Mouse (Mus musculus) forelimb bud, embryonic 11.5 days (tissue): ENCODE data around the gene Rtp2.
"Not testable (repeated sequence)": the region's sequence is repeated elsewhere in the genome, so short reads cannot be mapped to it uniquely, and the experiment has no call there.

Experiments used
- DNase-seq: peaks from one replicate; pipeline ENCODE4 v3.0.0-alpha.2; 2012; ENCODE audit warnings: low read depth, low spot score

The Rtp2 gene

GRCm38 (mm10) chr16:23952101-23952727, 20.0 kb upstream of the Rtp2 start:
- no peak for DNase-seq

- no peak for DNase-seq
Measured at GRCm38 (mm10) chr16:23947654-23948053, 15.5 kb upstream of the Rtp2 start.

GRCm38 (mm10) chr16:23944801-23945200, 12.6 kb upstream of the Rtp2 start:
- no peak for DNase-seq

DNA sequence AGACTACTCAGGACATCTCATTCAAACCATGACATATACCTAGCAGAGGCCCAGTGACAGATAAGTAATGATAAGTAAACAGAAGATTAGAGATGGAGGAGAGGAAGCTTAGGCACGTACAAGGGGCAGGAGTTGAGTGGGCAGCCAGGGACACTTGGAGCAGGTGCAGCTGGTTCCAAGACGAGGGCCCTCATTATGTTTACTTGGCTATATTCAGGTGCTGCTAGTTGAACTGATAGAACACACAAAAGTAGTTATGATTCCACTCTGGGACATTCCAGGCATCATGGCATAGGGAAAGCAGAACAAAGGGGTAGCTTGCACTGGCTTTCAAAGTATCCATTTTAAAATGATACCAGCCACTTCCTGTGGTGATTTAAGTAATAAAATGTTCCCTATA, 2.2 kb upstream of the Rtp2 start:
- DNase-seq = no peak

GRCm38 (mm10) chr16:23931275-23931674, 919 bp downstream of the Rtp2 start:
- no peak for DNase-seq

- no peak for DNase-seq
Measured at GRCm38 (mm10) chr16:23930426-23931073, 1.6 kb downstream of the Rtp2 start.

GRCm38 (mm10) chr16:23927301-23928114, 4.7 kb downstream of the Rtp2 start:
- DNase-seq = no peak

DNA sequence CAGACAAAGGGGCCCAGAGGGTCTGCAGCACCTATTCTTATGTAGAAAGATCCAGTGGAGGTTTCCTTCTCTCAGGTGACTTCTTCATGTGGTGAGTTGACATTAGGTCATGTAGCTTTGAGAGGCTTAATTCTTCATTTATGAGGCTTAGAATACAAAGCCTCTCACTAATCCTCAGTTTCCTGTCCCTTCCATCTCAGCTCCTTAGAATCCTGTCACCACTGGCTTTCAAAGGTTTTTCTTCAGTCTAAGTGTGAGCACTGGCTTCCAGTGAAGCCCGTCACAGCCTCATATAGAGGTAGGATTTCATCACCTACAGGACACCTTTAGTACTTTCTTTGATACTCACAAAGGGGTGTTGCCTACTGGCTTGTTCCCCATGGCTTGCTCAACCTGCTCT, 9.3 kb downstream of the Rtp2 start:
- DNase-seq = no peak

DNA sequence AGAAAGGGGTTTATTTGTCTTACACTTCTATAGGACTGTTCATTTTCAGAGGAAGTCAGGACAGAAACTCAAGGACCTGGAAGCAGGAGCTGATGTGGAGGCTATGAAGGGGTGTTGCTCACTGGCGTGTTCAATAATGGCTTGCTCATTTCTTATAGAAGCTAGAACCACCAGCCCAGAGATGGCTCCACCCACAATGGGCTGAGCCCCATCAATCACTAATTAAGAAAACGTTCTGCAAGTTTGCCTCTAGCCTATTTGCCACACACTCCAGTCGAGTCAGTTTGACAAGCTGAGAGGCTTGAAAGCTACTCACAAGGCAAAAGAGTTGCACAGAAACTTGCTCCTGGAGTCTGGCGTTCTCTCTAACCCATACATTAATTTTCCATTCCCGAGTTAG, 10.5 kb downstream of the Rtp2 start:
- DNase-seq = no peak

- DNase-seq = no peak
Measured at GRCm38 (mm10) chr16:23919418-23919817, 12.8 kb downstream of the Rtp2 start.

GRCm38 (mm10) chr16:23913401-23913800, 18.8 kb downstream of the Rtp2 start:
- no peak for DNase-seq

GRCm38 (mm10) chr16:23912741-23913140, 19.5 kb downstream of the Rtp2 start:
- no peak for DNase-seq

- not testable (repeated sequence) for DNase-seq
Measured at GRCm38 (mm10) chr16:23909015-23909354, 23.2 kb downstream of the Rtp2 start.

DNA sequence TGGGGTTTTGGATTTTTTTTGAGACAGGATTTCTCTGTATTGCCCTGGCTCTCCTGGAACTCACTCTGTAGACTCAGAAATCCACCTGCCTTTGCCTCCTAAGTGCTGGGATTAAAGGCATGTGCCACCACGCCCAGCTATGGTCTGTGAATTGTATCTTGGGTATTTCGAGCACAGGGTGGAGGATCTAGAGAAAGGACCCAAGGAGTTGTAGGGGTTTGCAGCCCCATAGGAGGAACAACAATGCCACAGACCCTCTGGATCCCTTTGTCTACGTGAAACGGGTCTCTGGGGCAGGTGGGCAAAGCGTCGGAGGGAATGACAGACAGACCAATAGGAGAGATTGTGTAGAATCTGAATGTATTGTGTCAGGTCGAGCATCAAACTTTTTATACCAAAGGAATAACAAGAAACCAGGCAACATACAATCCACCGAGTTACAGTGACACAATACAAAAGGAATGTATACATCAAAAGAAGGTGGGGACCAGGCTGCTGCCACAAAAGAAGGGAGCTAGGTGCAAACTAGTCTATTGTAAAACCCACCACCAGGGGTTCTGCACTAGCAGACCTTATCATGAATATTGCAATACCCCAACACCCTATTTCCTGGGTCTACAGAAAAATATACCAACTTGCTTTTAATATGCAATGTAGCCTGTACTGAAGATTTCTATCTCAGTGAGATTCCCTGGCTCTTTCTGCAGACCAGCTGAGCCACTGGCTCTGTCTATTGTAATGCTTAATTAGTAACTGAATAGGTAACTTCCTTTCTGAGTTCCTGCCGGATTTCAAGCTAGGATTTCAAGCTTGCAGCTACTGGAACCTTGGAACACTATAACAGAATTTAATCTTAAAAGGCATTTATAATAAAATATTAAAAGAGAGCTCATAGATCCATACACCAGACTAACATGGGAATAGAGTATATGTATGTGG, 23.8 kb downstream of the Rtp2 start:
- not testable (repeated sequence) for DNase-seq

DNA sequence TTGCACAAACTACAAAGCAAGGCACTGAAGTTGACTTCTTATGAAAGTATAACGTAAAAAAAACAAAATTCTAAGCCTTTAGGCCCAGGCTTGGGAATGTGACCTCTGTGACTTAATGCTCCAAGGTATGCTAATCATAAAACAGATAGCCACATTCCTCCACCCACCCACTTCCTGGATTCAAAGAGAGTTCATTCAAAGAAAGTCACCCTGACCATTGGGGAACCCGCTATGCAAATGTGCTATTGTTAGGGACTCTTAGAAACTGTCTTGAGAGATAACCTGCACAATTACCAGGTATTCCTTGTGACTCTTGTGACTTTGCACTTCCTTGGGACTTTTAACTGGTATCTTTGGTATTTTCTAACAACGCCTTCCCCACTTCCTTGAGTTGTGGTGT, 25.6 kb downstream of the Rtp2 start:
- DNase-seq = not testable (repeated sequence)

GRCm38 (mm10) chr16:23901411-23901810, 30.8 kb downstream of the Rtp2 start:
- DNase-seq = no peak

- no peak for DNase-seq
Measured at GRCm38 (mm10) chr16:23900061-23900460, 32.1 kb downstream of the Rtp2 start.

DNA sequence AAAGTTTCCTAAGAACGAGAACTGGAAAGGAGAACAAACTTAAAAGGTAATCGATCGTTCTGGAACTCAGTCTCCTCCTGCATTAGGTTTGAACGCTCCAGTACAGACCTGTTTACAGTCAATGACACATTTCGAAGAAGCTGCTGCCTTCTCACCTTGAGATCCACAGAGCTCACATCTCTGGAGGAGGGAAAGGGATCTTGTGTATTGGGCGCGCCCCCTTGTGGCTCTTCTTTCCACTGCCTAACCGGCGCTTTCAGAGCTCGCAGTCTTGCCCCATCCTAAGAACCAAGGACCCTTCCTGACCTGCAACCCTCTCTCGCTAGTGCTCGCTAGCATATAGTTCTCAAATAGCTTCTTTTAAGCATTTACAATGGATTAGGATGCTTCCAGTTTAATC, 33.4 kb downstream of the Rtp2 start:
- peak; percentile 77 for DNase-seq

GRCm38 (mm10) chr16:23897984-23898586, 34.1 kb downstream of the Rtp2 start:
- DNase-seq = peak; percentile 66

DNA sequence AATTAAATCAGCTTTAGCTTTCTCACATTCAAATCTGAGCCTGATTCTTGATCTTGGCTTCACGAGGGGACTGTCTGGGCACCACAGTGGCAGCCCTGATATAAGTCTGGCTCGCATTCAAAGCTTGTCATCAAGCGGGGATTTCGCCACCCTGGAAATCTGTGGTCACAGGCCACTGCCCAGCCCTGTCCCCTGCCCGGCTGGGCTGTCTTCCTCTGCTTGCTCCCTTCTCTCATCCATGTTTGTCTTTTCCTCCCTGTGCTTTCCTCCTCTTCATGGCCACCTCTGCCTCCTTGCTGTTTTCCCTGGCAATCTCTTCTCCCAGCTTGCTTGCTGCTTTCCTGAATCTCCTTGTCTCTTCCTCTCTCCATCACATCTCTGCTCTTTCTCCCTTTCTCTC, 34.7 kb downstream of the Rtp2 start:
- DNase-seq = no peak

DNA sequence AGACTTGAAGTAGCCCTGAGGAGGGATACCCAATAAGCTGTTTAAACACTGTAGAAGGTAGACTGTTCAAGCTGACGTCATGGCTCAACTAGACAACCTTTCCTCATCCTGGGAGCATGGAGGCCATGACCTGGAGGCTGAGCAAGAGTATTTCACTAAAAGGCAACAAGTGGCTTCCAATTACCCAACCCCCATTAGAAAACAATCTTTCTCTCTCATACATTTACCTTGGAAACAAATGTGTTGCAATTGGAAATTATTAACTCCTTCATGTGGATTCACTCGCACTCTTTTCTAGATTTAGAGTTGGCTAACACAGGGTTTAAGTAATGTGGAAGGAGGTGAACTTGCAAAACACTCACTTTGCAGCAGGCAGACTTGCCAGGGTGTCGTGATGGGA, 37.1 kb downstream of the Rtp2 start:
- no peak for DNase-seq
